Mouse (Mus musculus): ENCODE results near the gene Castor1.
A peak's percentile ranks its signal among the peaks of the same experiment; 100 is the strongest.
"Not testable (repeated sequence)": the region's sequence is repeated elsewhere in the genome, so short reads cannot be mapped to it uniquely, and the experiment has no call there.

Gene Castor1

GRCm38 (mm10) chr11:4217914-4218629 is at the start of gene Castor1:
Castor1 (plus strand) TSS chr11:4218225.
- peak; percentile 92 for DNase-seq (ENCODE audit: low spot score)

GRCm38 (mm10) chr11:4174586-4174985 is 43.4 kb upstream of the Castor1 start:
- no peak for DNase-seq (ENCODE audit: low spot score)

- DNase-seq (ENCODE audit: low spot score), result no peak
These were observed 40.3 kb upstream of the Castor1 start for GRCm38 (mm10) chr11:4177716-4178115.

GRCm38 (mm10) chr11:4182061-4182460 is 36.0 kb upstream of the Castor1 start:
- no peak for DNase-seq (ENCODE audit: low spot score)

- no peak for DNase-seq (ENCODE audit: low spot score)
These were observed 34.5 kb upstream of the Castor1 start for GRCm38 (mm10) chr11:4183511-4183910.

- DNase-seq (ENCODE audit: low spot score), result no peak
These were observed 33.6 kb upstream of the Castor1 start for GRCm38 (mm10) chr11:4184251-4184952.

- DNase-seq (ENCODE audit: low spot score), result not testable (repeated sequence)
These were observed 32.5 kb upstream of the Castor1 start for GRCm38 (mm10) chr11:4185480-4185879.

- DNase-seq (ENCODE audit: low spot score), result peak; percentile 99
These were observed 31.3 kb upstream of the Castor1 start, which contains the start of gene Tbc1d10a for GRCm38 (mm10) chr11:4186486-4187317. Tbc1d10a (plus strand) TSS chr11:4186789.

GRCm38 (mm10) chr11:4187318-4187700 is 30.7 kb upstream of the Castor1 start:
- no peak for DNase-seq (ENCODE audit: low spot score)

- DNase-seq (ENCODE audit: low spot score), result peak; percentile 77
These were observed 28.8 kb upstream of the Castor1 start for GRCm38 (mm10) chr11:4189182-4189581.

- DNase-seq (ENCODE audit: low spot score), result no peak
These were observed 27.3 kb upstream of the Castor1 start for GRCm38 (mm10) chr11:4190677-4191076.

GRCm38 (mm10) chr11:4192757-4193156 is 25.3 kb upstream of the Castor1 start:
- no peak for DNase-seq (ENCODE audit: low spot score)

- DNase-seq (ENCODE audit: low spot score), result no peak
These were observed 24.6 kb upstream of the Castor1 start for GRCm38 (mm10) chr11:4193420-4193819.

GRCm38 (mm10) chr11:4195597-4196031 is 22.4 kb upstream of the Castor1 start:
- no peak for DNase-seq (ENCODE audit: low spot score)

- DNase-seq (ENCODE audit: low spot score), result peak; percentile 83
These were observed 21.4 kb upstream of the Castor1 start for GRCm38 (mm10) chr11:4196636-4197035.

- DNase-seq (ENCODE audit: low spot score), result no peak
These were observed 20.3 kb upstream of the Castor1 start for GRCm38 (mm10) chr11:4197691-4198090.

GRCm38 (mm10) chr11:4201981-4202700 is 15.9 kb upstream of the Castor1 start:
- DNase-seq (ENCODE audit: low spot score), result no peak

- DNase-seq (ENCODE audit: low spot score), result no peak
These were observed 14.9 kb upstream of the Castor1 start for GRCm38 (mm10) chr11:4202995-4203704.

GRCm38 (mm10) chr11:4203705-4204074 is 14.3 kb upstream of the Castor1 start:
- no peak for DNase-seq (ENCODE audit: low spot score)

GRCm38 (mm10) chr11:4205097-4205655 is 12.8 kb upstream of the Castor1 start:
- DNase-seq (ENCODE audit: low spot score), result no peak

GRCm38 (mm10) chr11:4205951-4206350 is 12.1 kb upstream of the Castor1 start:
- no peak for DNase-seq (ENCODE audit: low spot score)
